Mouse (Mus musculus): ENCODE data around the gene Slc17a8.
"Not testable (repeated sequence)": the region's sequence is repeated elsewhere in the genome, so short reads cannot be mapped to it uniquely, and the experiment has no call there.

Slc17a8 gene

DNA sequence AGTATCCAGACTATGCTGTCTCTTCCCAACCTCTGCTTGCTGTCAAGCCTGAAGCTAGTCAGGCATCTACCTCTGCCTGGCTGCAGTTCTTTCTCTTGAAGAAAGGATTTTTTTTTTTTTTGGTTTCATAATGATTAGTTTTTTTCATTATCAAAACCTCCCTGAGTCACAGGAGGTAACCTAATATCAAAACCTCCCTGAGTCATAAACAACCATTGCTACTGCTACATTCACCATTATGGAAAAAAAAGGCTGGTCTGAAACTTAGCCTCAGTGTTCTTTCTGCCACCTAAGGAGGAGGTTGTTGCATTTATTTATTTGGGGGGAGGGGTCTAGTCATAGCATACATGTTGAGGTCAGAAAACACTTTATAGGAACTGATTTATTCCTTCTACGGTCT is 31.2 kb downstream of the Slc17a8 start:
- no peak for DNase-seq

DNA sequence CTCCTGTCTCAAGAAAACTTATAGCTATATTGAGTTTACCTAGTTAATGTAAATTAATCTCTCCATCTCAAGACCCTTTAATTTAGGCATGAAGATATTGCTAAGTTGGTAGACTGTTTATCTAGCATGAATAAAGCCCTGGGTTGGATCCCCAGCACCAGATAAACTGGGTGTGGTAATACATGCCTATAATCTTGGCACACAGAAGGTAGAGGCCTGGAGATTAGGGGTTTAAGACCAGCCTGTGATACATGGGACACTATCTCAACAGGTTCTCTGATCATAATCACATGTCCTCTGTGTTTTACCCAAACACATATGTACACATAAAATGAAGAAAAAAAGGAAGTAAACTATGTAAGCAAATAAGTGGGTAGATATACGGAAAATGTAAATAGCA is 32.3 kb downstream of the Slc17a8 start:
- DNase-seq: no peak

DNA sequence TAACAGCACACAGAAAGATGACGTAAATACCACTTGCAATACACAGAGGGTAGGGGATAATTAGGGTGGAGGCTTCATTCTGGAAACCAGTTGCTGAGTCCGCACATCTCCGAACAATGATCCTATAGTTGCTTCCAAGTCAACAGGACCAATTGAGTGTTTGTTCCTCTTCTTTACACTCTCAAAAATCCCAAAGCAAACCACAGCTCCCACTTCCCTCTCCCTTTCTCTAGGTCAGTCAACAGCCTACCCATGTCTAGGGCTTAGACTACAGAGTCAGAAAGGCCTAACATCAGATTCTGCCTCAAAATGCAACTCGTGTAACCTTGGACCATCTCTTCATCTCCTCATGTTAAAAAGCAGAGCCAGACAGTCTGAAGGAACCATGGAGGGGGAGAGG is 36.3 kb downstream of the Slc17a8 start:
- DNase-seq: no peak

DNA sequence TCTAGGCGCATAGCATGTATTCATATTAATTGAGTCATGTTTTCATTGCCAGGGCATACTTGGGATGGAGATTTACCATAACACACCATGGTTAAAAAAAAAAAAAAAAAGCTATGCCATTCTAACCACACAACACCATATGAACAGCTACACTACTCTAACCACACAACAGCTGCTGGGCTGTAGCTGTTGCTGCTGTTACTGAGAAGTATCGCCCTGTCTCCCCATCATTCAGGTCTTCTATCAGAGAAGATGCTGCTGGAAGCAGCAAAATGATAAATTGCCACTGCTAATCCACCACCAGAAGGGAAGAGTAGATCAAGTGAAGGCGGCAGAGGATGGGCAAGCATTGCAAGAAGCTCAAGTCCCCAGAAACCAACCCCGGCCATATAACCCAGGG is 42.3 kb downstream of the Slc17a8 start:
- DNase-seq: no peak

DNA sequence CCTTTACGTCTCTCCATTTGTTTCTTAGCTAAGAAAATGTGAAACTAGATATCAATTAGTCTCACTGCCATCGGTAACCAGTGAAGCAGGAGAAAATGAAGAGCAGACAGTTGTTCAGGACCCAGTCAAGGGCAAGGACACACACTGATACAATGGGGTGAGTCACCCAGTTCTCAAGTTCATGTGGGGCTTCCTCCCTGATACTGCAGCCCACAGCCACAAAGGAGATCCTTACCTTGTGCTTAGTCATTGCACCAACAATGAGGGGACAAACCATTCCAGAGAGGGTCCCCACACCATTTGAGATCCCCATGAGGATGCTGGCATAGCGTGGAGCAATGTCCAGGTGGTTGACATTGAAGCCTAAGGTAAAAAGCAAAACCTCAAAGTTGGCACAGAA is 43.4 kb downstream of the Slc17a8 start:
- no peak for DNase-seq

DNA sequence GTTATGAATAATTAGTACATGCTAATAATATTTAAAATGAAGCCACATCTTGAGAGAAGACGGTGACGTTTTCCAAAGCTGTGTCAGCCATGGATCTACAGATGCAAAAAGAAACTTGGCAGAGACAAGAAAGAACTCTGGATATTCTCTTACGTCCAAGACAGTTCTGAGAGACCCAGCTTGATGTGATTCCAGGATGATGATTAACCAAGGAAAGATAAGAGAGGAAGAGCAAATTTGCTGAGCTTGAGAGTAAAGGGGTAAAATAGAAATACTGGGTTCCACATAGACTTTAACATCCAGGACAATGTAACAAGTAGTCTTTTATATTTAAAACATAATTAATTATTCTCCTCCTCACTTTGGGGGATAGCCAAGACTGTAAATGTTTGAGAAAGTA is 47.6 kb downstream of the Slc17a8 start:
- DNase-seq: no peak

DNA sequence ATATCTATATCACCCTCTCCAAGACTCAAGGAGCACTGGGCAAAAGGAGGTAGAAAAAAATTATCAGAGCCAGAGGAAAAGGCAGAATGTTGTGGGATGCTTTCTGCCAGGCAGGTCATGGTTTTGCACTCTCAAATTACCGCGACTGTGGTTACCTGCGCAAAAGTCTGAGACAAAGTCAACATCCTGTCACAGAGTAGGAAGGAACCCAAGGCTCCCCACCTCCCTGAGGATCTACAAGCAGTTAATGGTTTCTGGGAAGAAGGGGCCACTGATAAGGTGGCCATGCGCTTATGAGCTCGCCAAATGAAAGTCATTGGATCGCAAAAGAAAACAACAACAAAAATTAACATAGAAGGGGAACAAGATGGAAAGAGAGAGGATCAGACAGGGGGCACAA is 48.1 kb downstream of the Slc17a8 start:
- DNase-seq: no peak

DNA sequence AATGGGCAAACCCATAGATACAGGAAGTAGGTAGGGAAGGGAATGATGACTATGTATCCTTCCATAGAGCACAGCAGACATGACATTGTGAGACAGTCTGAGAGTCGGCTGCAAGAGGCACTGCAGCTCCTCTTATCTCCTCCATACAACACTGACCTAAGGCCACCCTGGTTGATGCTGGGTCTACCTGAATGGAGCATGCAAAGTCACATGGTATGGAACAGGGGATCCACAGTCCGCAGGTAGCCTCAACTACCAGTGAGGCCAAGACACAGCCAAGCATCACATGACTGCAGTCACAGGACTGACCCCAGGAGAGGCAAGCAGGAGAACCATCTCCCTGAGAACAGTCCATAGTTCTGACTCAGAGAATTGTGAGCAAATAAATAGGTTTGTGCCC is 53.7 kb downstream of the Slc17a8 start:
- DNase-seq: no peak

DNA sequence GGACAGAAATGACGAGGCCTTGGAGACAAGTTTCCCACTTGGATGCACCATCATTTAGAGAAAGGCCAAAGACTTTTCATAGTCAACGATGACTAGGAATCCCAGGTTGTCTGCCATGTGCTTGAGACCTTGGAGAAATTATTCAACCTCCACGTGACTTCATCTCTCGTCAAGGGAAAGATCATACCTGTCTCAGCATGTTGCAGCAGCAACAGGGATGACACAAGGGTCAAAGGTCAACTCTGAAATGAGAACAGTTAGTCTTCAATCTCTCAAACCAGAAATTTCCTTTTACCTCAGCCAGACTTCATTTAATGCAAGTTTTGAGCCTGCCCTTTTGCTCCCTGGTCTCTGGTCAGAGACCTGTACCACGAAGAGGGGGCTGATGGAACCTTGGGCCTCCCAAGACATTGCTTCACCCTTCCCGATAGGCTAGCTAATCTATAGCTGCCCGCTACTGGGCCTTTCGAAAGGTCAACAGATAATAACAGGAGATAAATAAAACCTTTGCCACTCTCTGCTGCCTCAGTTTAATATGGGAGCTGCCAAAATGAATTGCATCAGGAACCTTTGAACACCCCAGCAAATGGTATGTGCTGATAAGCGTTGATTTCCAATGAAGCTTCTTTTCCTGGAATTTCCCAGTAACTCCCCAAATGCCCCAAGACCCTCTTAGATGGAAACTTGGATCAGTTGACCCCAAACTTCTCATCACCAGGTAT is 55.6 kb downstream of the Slc17a8 start:
- DNase-seq: no peak

DNA sequence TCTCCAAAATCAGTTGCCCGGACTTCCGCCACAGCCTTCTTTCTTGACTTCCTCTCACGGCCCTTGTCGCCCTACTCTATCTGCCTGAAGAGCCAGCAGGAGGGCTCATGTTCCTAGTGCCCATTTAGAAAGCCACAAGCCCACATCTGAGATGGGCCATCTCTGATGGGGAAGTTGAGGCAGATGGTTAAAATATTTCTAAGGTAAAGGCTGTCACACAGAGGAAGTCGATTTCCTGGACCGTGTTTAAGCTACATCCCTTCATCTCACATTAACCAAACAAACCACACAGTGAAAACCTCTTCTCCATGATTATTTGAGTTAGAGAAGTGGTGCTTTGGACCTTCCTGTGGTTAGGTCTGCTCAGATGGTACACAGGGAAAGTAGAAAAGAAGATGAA is 58.9 kb downstream of the Slc17a8 start:
- DNase-seq: no peak

DNA sequence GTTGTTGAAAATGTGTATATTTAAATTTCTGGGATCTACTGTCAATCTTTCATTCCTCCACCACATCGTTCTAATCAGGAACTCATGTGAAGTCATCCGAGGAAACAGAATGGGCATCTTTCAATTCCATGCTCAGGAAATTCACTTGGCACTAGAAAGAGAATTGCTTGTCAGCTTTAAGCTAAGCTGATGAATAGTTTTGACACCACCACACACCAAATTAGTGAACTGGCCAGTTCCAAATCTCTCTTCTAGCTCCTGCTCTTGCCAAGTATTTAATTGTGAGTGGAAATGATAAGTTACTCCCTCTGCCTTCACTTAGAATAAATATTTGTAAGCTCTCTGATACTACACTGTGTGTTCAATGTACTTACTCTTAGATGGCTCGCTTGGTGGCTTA is 61.7 kb downstream of the Slc17a8 start:
- no peak for DNase-seq

DNA sequence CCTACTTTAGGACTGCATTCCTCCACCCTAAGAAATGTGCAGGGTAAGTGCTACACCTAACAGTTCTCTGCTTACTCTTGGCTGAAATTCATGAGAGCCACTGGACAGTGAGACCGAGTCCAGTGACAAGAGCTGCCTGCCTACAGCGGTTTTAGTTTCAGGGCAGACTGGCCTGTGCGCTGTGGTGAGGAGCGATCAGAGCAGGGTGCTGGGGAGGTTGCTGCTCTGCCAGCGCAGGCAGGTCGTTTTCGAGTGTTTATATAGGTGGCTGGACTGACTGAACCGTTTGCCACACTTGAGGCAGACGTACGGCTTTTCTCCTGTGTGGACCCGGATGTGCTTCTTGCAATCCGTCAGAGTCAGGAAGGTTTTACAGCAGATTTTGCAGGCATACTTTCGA is 66.2 kb downstream of the Slc17a8 start:
- not testable (repeated sequence) for DNase-seq

DNA sequence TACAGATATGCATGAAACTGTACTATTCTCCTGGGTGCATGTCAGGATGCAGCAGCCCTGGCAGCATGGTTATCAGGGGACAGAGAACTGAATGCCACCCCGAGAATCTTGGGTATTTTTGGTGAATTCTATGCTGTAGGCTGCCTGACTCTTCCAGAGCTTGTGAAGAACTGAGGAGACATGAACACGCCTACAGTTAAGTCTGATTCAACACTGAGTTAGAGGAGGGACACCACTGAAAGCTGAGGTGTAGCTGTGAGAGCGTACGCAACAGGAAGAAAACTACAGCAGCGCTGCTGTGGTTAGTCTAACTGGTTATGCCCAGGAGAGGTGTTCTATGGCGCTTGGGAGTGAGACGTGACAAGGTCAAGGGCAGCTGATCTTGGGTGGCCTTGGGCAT is 67.2 kb downstream of the Slc17a8 start:
- DNase-seq: not testable (repeated sequence)

DNA sequence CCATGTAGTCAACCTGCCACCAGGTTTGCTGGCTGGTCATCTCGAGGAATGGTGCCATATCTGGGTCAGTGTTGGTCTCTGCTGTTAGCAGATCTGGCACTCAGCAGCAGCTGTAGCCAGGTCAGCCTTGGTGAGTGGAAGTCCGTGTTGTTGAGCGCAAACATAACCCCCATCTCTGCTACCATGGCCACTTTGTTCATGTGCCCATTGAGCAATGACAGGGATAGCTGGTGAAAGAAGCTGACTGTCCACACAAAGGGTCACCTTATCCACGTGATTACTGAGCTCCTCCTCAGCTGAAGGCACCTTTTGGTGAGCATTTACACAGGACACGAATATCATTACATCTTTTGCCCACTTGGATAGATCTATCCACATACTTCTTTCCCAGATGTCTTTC is 68.0 kb downstream of the Slc17a8 start:
- no peak for DNase-seq

DNA sequence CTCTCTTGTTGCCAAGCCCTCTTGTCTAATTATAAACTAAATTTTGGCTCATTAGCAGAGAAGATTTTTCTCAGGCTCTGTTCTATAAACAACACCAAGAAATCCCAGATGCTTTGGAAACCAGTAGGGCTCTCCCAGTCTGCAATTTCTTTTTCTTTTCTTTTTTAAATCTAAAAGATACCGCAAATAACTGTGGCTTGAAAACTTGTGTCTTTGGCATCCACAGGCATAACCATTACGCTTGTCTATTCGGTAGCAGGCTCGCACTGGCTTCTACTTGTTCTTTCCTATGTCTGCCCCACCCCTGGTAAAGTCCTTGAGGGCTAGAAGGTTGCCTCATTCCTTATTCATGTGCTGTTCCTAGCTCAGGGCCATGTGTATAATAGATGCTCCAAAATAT is 69.4 kb downstream of the Slc17a8 start:
- DNase-seq: no peak

DNA sequence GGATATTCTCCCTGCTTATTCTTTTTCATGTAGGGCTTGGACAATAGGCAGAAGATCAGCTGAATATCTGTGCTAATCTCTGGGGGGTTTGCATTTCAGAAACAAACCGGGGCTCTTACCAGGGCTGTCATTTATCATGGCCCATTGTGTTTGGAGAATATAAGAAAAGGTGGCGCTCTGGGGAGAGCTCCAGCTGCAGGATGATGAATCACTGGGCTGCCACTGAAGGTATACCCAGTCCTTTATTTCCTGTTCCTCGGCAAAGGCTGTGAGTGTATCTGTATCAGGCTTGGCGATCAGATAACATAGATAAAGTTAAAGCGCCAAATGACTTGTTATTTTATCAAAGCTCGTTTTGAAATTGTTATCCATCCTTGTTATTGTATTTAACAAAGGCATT is 73.0 kb downstream of the Slc17a8 start:
- no peak for DNase-seq

DNA sequence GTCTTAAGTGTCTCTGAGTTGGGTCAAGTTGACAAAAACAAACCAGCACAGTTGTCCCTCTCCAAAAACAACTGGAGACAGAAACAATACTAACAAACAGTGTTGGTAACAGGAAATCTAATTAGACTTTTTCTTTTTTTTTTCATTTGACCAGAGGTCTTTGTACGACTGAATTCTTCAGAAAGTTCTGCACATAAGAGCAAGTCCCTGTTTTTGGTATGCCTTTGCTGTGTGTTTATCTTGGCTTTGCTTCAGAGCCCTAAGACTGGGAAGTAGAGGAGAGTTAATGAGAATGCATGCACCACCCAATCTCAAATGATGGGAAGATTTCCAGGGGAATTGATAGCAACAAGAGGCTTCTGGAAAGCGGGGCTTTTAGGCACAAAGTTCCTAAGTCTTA is 74.1 kb downstream of the Slc17a8 start:
- DNase-seq: no peak

DNA sequence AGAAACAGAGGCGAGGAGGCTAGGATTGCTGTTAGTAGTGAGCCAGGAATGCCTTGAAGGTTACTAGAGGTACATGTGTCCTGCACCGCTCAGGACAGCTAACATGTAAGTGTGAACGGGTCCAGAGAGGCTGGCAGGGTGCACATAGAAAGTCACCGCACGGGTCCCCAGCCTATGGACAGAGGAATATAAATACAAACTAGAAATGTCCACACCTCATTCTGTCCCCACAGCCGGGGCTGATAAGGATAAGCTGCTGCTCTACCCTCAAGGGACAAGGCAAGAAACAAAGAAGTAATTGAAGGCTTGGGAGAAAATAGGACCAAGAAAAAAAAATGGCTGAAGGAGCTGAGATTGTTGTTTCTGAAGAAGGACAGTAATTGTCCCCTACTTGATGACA is 77.2 kb downstream of the Slc17a8 start:
- DNase-seq: no peak

DNA sequence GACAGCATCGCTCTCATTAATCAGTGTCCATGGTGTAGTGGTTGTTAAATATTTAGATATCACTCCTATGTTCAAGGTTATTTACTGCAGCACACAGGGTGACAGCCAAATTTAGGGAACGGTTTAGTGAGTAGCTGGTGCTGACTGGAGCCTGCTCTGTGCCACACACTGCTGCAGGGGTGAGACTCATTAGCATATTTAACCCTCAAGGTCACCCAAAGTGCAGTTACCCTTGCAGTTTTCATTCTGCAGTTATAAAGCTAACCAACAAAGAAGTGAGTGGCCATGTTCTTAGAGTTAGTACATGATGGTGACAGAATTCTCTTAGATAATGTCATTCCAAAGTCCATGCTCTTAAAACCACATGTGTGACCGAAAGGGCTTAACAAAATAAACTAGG is 78.7 kb downstream of the Slc17a8 start:
- no peak for DNase-seq

DNA sequence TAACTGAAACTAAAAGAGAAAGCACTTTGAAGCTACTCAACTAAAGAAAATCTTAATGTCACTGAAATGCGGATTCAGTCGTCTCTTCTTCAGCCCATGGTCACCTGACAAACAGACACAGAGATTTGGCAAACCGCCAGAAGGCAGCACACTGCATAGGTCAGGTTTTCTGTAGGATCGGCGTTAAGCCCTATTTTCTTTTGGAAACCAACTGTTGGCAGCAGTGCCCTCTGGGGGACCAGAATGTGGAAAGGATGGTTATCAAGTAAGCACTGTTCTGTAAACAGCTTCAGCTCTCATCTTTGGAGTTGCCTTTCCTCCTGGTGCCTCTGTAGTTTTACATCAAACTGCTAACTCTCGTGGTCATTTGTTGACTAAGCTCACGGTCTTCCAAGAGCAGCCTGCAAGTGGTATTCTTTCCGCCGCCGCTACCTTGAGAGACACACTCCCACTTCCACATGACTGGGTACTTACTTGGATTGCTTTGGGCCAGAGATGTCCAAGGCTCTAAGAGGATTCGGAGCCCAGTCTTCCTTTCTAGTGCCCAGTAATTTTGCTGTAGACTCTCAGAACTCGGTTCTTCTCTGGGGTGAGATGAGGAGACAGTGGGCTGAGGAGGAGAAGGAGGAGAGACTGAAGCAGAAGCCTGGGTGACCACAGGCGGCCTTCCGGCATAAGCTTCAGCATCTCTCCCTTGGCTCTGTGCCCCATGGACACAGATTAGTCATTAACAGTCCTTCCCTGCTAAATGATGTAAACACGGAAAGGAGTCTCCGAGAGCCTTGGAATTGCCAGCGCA is 87.9 kb downstream of the Slc17a8 start, which contains the start of gene Nr1h4:
Nr1h4 (minus strand) TSS at position 657 of the 799 bp plus-strand sequence.
- DNase-seq: no peak

DNA sequence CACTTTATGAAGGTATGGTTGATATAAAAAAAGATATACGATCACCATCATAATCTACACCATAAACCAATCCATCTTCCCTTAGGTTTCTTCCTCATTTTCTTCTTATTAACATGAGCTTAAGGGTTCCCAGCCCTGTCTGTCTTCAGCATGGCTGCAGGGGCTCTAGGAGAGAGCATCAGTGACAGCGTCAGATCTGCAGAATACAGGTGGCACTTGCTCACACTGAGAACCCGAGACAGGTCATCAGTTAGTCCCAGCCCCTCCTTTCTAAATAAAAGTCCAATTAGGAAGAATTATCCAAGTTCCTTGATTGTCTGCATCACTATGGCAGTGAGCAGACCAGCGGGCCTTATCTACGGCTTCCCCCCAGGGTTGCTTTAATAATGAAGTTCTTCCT is 88.6 kb downstream of the Slc17a8 start:
- no peak for DNase-seq

DNA sequence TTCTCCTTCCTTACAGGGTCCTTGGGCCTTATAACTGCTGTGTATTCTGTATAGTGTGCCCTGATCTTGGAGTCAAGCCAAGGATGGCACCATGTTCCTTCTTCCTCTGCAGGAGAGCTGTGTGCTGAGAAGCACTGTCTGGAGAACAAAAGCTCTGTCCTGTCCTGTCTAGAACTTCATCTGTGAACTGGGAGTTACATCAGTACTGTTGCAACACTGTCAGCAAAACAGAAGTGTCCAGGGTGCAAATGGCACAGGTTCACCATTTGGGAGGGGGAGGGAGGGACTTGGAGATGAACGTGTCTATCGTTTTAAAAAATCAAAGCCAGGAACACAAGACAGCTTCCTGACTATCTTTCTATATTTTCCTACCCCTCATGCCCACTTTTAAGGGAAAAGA is 89.1 kb downstream of the Slc17a8 start:
- DNase-seq: no peak

DNA sequence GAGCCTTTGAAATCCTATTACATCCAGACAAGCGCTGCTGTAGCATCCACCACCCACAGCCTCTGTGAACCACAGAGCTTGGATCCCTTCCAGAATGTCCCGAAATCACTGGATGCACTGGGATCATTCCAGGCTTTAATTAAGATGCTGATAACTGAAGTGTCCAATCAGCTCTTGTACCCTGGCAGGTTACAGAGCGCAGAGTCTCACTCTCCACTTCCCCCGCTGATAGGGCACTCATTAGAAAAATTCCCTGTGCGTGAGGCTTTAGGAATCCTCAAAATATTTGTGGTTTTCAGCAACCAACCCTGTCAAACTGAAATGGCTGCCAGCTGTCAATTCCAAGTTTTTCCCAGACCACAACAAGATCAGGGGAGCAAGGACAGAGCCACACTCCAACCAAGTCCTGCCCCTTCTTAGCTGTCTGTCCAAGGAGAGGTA is 89.8 kb downstream of the Slc17a8 start:
- no peak for DNase-seq

DNA sequence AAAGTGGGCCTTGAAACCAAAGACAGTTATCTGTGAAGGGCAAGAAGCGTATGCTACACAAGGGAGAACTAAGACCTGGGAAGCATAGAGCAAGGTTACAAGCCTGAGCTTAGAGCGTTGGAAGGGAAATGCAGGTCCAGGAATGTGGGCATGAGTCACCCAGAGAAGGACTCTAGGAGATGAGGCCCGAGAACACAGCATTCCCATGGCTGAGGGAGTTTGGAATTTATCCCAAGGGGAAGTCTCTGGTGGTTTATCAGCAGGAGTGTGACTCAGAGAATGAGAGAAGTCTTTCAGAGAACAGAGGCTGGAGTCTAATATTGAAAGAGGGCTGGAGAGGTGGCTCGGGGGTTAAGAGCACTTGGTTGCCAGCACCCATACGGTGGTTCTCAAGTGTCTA is 94.0 kb downstream of the Slc17a8 start:
- DNase-seq: peak; percentile 11 to 20

DNA sequence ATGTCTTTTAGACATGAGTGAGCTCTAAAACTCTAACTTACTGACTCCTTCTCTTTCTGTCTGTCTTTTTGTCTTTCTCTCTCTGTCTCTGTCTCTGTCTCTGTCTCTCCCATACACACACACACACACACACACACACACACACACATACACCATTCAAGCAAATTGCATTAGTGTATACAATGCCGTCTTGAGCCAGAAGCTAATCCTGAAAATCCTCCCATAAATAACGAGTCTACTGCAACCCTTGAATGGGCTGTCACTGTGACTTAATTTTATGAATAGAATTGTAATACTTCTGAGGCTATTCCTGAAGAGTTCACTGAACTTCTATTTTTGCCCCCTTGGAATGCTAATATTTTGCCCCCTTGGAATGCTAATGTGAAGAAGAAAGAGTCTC is 95.2 kb downstream of the Slc17a8 start:
- DNase-seq: no peak

All from lung, adult 18-20 months (tissue).